Mouse (Mus musculus) liver, adult 2 months (tissue): ENCODE data around the gene Myo1a.

ENCODE experiments used
- CTCF ChIP-seq: fragments of 200-500 bp; IDR thresholded peaks from 2 replicates; pipeline ENCODE4 v1.5.1; 2011; ENCODE audit warnings: low read depth, low read length, control low read depth
- POLR2A ChIP-seq: fragments of 200-500 bp; IDR thresholded peaks from 2 replicates; pipeline ENCODE4 v1.6.1; 2011; ENCODE audit warnings: low read length, control low read depth; ENCODE audit not compliant: insufficient read depth; ENCODE audit errors: extremely low read depth

DNA sequence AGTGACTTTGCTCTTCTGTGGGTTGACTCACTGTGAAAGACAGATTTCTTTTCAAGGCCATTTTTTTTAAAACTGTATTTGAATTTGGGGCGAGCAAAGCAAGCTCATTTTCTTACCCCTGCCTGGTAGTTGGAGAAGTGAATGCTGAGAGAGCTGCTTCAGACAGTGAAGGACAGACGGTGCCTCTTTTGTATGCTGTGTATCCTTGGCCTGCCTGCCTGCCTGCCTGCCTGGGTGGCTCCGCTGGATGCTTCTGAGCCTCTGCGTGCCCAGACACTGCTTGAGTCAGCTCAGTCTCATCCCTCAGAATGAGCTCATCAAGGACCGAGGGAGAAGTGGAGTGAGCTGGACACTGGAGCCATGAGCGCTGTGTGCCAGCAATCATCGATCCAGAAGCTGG lies 6.0 kb upstream of the Myo1a start:
- no peak for TF ChIP-seq CTCF
- no peak for TF ChIP-seq POLR2A
